Mouse (Mus musculus) megakaryocyte progenitor cell, adult 5-6 weeks (primary cell): Measurements from ENCODE around the gene Xrn1. TPM values are rescaled to one million over a fixed set of nuclear protein-coding genes. Genes with fewer than 3 reads are reported as not detected.
"Not testable (repeated sequence)": the region's sequence is repeated elsewhere in the genome, so short reads cannot be mapped to it uniquely, and the experiment has no call there.

Experiments
- ATAC-seq: replicated peaks from 2 replicates; pipeline ENCODE4 v1.8.0; 2016; ENCODE audit warnings: mild to moderate bottlenecking, moderate TSS enrichment, inconsistent platforms; ENCODE audit not compliant: poor library complexity
- total RNA-seq, 2 experiments: library from RNA; stranded (forward) in 1 of 2; stranded (reverse) in 1 of 2; fragments of 157-497, 149-512 nt in 1 of 2; fragments of 200-1000 nt in 1 of 2; gene quantifications; 2 replicates each; pipeline versions ENCODE4 v1.2.3 to v1.2.4; 2015 to 2017

Gene Xrn1
- total RNA-seq (2015) (23.9 and 35.8 TPM in 2 replicates), total RNA-seq (2017) (13.5 and 30.4 TPM in 2 replicates)

- peak; percentile 98 for ATAC-seq
Observed at GRCm38 (mm10) chr9:95954585-95955461, at the start of gene Xrn1. Gene Xrn1, plus strand, starts transcription at chr9:95954760.

GRCm38 (mm10) chr9:95932855-95933254 is 21.7 kb upstream of the Xrn1 start:
- no peak for ATAC-seq

GRCm38 (mm10) chr9:95953658-95954057 is 902 bp upstream of the Xrn1 start:
- no peak for ATAC-seq

- peak; percentile 14 for ATAC-seq
Observed at GRCm38 (mm10) chr9:95954226-95954584, 355 bp upstream of the Xrn1 start.

- no peak for ATAC-seq
Observed at GRCm38 (mm10) chr9:95957611-95958010, 3.1 kb downstream of the Xrn1 start.

GRCm38 (mm10) chr9:95958041-95958730 is 3.6 kb downstream of the Xrn1 start:
- ATAC-seq = no peak

GRCm38 (mm10) chr9:95958731-95959105 is 4.2 kb downstream of the Xrn1 start:
- ATAC-seq = not testable (repeated sequence)

- ATAC-seq = no peak
Observed at GRCm38 (mm10) chr9:95959246-95959645, 4.7 kb downstream of the Xrn1 start.

- ATAC-seq = peak; percentile 50
Observed at GRCm38 (mm10) chr9:95959732-95960428, 5.3 kb downstream of the Xrn1 start.

GRCm38 (mm10) chr9:95961058-95961457 is 6.5 kb downstream of the Xrn1 start:
- peak; percentile 35; the same call in 1 of the 2 replicates for ATAC-seq

GRCm38 (mm10) chr9:95964037-95964436 is 9.5 kb downstream of the Xrn1 start:
- no peak for ATAC-seq

GRCm38 (mm10) chr9:95978279-95978678 is 23.7 kb downstream of the Xrn1 start:
- no peak for ATAC-seq

GRCm38 (mm10) chr9:95979896-95980295 is 25.3 kb downstream of the Xrn1 start:
- ATAC-seq = no peak

- ATAC-seq = 0 out of 2 replicates have a peak, but pooled peaks have one; percentile 34
Observed at GRCm38 (mm10) chr9:95992255-95992654, 37.7 kb downstream of the Xrn1 start.

- no peak for ATAC-seq
Observed at GRCm38 (mm10) chr9:96004455-96004854, 49.9 kb downstream of the Xrn1 start.

- peak; percentile 58 for ATAC-seq
Observed at GRCm38 (mm10) chr9:96010664-96011063, 56.1 kb downstream of the Xrn1 start.

- ATAC-seq = peak; percentile 55
Observed at GRCm38 (mm10) chr9:96023921-96024320, 69.4 kb downstream of the Xrn1 start.

GRCm38 (mm10) chr9:96027913-96028312 is 73.4 kb downstream of the Xrn1 start:
- ATAC-seq = no peak

- ATAC-seq = peak; percentile 95
Observed at GRCm38 (mm10) chr9:96028818-96029217, 74.3 kb downstream of the Xrn1 start.

- ATAC-seq = no peak
Observed at GRCm38 (mm10) chr9:96029886-96030285, 75.3 kb downstream of the Xrn1 start.

GRCm38 (mm10) chr9:96035371-96036086 is 81.0 kb downstream of the Xrn1 start:
- 0 out of 2 replicates have a peak, but pooled peaks have one; percentile 37 for ATAC-seq
